Mouse (Mus musculus) layer of hippocampus, adult 9-11 months (tissue): Measurements from ENCODE around the gene Acr.

Source experiments
- DNase-seq: peaks from one replicate; pipeline ENCODE4 v3.0.0; 2022

Acr gene

GRCm38 (mm10) chr15:89548837-89549236 lies 19.3 kb upstream of the Acr start:
- DNase-seq: no peak

- no peak for DNase-seq
These were observed 17.6 kb upstream of the Acr start for GRCm38 (mm10) chr15:89550506-89550905.

GRCm38 (mm10) chr15:89551733-89552132 lies 16.4 kb upstream of the Acr start:
- DNase-seq: no peak

GRCm38 (mm10) chr15:89555591-89555990 lies 12.5 kb upstream of the Acr start:
- DNase-seq: no peak

GRCm38 (mm10) chr15:89556401-89557178 lies 11.5 kb upstream of the Acr start:
- no peak for DNase-seq

- no peak for DNase-seq
These were observed 10.7 kb upstream of the Acr start for GRCm38 (mm10) chr15:89557179-89557995.

- no peak for DNase-seq
These were observed 10.1 kb upstream of the Acr start for GRCm38 (mm10) chr15:89557996-89558390.

- no peak for DNase-seq
These were observed 8.9 kb upstream of the Acr start for GRCm38 (mm10) chr15:89559202-89559731.

- DNase-seq: no peak
These were observed 4.0 kb downstream of the Acr start for GRCm38 (mm10) chr15:89572147-89572546.

GRCm38 (mm10) chr15:89582494-89582893 lies 14.4 kb downstream of the Acr start:
- DNase-seq: no peak

- DNase-seq: no peak
These were observed 17.0 kb downstream of the Acr start for GRCm38 (mm10) chr15:89585101-89585500.

GRCm38 (mm10) chr15:89585631-89586030 lies 17.5 kb downstream of the Acr start:
- DNase-seq: no peak

GRCm38 (mm10) chr15:89589146-89589545 lies 21.0 kb downstream of the Acr start:
- DNase-seq: no peak

- DNase-seq: no peak
These were observed 23.2 kb downstream of the Acr start for GRCm38 (mm10) chr15:89591317-89591716.

GRCm38 (mm10) chr15:89591723-89592455 lies 23.8 kb downstream of the Acr start, which contains the start of gene Rabl2:
Gene Rabl2, minus strand, starts transcription at chr15:89591923.
- peak; percentile 80 for DNase-seq

- no peak for DNase-seq
These were observed 24.4 kb downstream of the Acr start for GRCm38 (mm10) chr15:89592548-89592947.

GRCm38 (mm10) chr15:89605822-89606570 lies 37.9 kb downstream of the Acr start:
- no peak for DNase-seq

GRCm38 (mm10) chr15:89607480-89607879 lies 39.4 kb downstream of the Acr start:
- DNase-seq: no peak

- no peak for DNase-seq
These were observed 39.8 kb downstream of the Acr start for GRCm38 (mm10) chr15:89607888-89608287.

GRCm38 (mm10) chr15:89622312-89622958 lies 54.3 kb downstream of the Acr start:
- no peak for DNase-seq

GRCm38 (mm10) chr15:89622959-89623625 lies 55.0 kb downstream of the Acr start:
- no peak for DNase-seq
